Mouse (Mus musculus) C2C12 (cell line): ENCODE data around the gene Gm16223. TPM values are rescaled to one million over a fixed set of nuclear protein-coding genes. Genes with fewer than 3 reads are reported as not detected.

ENCODE experiments used
- H3K27me3 ChIP-seq: one replicate; pipeline ENCODE4 v1.6.1; 2011; ENCODE audit not compliant: control insufficient read depth, insufficient read depth, insufficient read length
- H3K36me3 ChIP-seq: one replicate; pipeline ENCODE4 v1.6.1; 2011; ENCODE audit not compliant: control insufficient read depth, insufficient read depth
- H3K4me3 ChIP-seq: one replicate; pipeline ENCODE4 v1.5.1; 2011; ENCODE audit warnings: mild to moderate bottlenecking, control low read depth; ENCODE audit not compliant: poor library complexity, insufficient read depth, severe bottlenecking
- H3K79me2 ChIP-seq: one replicate; pipeline ENCODE4 v1.6.1; 2011; ENCODE audit not compliant: control insufficient read depth, insufficient read depth
- H3K79me3 ChIP-seq: one replicate; pipeline ENCODE4 v1.6.1; 2011; ENCODE audit warnings: low read depth, control low read depth
- H3ac ChIP-seq: one replicate; pipeline ENCODE3; 2011; ENCODE audit warnings: low read depth; ENCODE audit not compliant: control insufficient read depth, insufficient read length
- CEBPB ChIP-seq: IDR thresholded peaks from one replicate; pipeline ENCODE4 v1.6.1; 2011; ENCODE audit warnings: low read depth, mild to moderate bottlenecking, control low read depth, moderate library complexity
- CTCF ChIP-seq: IDR thresholded peaks from one replicate; pipeline ENCODE4 v1.5.1; 2011; ENCODE audit not compliant: control insufficient read depth, insufficient read depth, insufficient read length
- FOSL1 ChIP-seq: IDR thresholded peaks from one replicate; pipeline ENCODE4 v1.8.0; 2011; ENCODE audit warnings: mild to moderate bottlenecking, low read length; ENCODE audit not compliant: poor library complexity, insufficient read depth, severe bottlenecking
- MAX ChIP-seq: IDR thresholded peaks from one replicate; pipeline ENCODE4 v1.6.1; 2011; ENCODE audit warnings: mild to moderate bottlenecking, control low read depth
- MYOD1 ChIP-seq: IDR thresholded peaks from one replicate; pipeline ENCODE4 v1.6.1; 2011; ENCODE audit warnings: low read depth; ENCODE audit not compliant: control insufficient read depth, insufficient read length
- MYOG ChIP-seq: IDR thresholded peaks from one replicate; pipeline ENCODE4 v1.6.1; 2011; ENCODE audit not compliant: control insufficient read depth, insufficient read length; ENCODE audit errors: extremely low read depth
- USF1 ChIP-seq: IDR thresholded peaks from one replicate; pipeline ENCODE4 v1.6.1; 2011; ENCODE audit warnings: low read depth, mild to moderate bottlenecking, control low read depth, moderate library complexity
- long read RNA-seq, 2 experiments: library from polyadenylated mRNA; unstranded; transcript quantifications; one replicate each; pipeline ENCODE4 v2.0.0; 2019 to 2020
- polyA plus RNA-seq: library from polyadenylated mRNA; unstranded; fragments of >200 nt; fragmentation: generic; extraction: Trizol; gene quantifications from one replicate; pipeline ENCODE4 v1.2.1, GENCODE M21; 2012; ENCODE audit warnings: missing spikeins

Gene Gm16223
- polyA plus RNA-seq, result not detected
- long read RNA-seq, experiment 1, result 0 reads
- long read RNA-seq, experiment 2, result 0 reads

- Histone ChIP-seq H3ac (no peak within 1 kb of the TSS), H3K79me3 (no peaks in the 10 kb centered on the region), H3K27me3 (no peaks in the 10 kb centered on the region), H3K4me3 (no peak within 1 kb of the TSS), H3K36me3 (no peaks in the 10 kb centered on the region), H3K79me2 (no peaks in the 10 kb centered on the region)
- TF ChIP-seq CTCF (no peak), USF1 (no peak), MYOD1 (no peak), MYOG (no peak), CEBPB (no peak), MAX (no peak), FOSL1 (no peak)
Measured at GRCm38 (mm10) chr5:42067476-42068187, at the start of gene Gm16223. Gene Gm16223 (plus strand): TSS chr5:42067960.

GRCm38 (mm10) chr5:42022029-42022428, 45.7 kb upstream of the Gm16223 start:
- no peak overlapping the region for H3K4me3 ChIP-seq
- H3K27me3 ChIP-seq, result no peaks in the 10 kb centered on the region
- no peak overlapping the region for H3ac ChIP-seq
- no peaks in the 10 kb centered on the region for H3K36me3 ChIP-seq
- H3K79me2 ChIP-seq, result no peaks in the 10 kb centered on the region
- no peak for TF ChIP-seq CTCF
- no peak for TF ChIP-seq MAX
- TF ChIP-seq CEBPB, result no peak
- no peak for TF ChIP-seq USF1
- H3K79me3 ChIP-seq, result no peaks in the 10 kb centered on the region

DNA sequence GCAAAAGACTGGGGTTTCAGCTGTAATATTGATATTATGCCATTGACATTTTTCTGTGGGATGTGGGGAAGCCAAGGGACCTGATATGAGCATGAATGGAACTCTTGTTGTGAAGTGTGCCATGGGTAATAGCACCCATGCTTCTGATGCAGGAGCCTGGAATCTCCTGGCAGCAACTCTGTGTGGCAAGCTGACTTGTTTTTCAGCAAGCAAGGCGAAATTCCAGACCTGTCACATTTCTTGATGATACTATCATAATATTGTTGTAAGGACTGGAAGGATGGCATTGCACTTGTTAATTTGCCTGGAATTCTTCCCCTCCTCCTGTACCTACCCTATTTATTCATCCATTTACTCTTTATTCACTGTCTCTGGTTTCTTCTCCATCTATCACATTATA, 44.2 kb upstream of the Gm16223 start:
- no peaks in the 10 kb centered on the region for H3K79me3 ChIP-seq
- H3K27me3 ChIP-seq, result no peaks in the 10 kb centered on the region
- no peak overlapping the region for H3K4me3 ChIP-seq
- H3K79me2 ChIP-seq, result no peaks in the 10 kb centered on the region
- TF ChIP-seq CTCF, result no peak
- TF ChIP-seq MAX, result no peak
- TF ChIP-seq MYOG, result no peak
- TF ChIP-seq MYOD1, result no peak
- no peak for TF ChIP-seq CEBPB
- TF ChIP-seq FOSL1, result no peak
- no peak for TF ChIP-seq USF1
- no peak overlapping the region for H3ac ChIP-seq
- no peaks in the 10 kb centered on the region for H3K36me3 ChIP-seq

GRCm38 (mm10) chr5:42036388-42037082, 31.2 kb upstream of the Gm16223 start:
- Histone ChIP-seq H3K4me3 (no peak overlapping the region), H3K36me3 (no peaks in the 10 kb centered on the region), H3ac (no peak overlapping the region), H3K27me3 (no peaks in the 10 kb centered on the region), H3K79me2 (no peaks in the 10 kb centered on the region), H3K79me3 (no peaks in the 10 kb centered on the region)
- TF ChIP-seq MYOD1 (no peak), CTCF (no peak), MYOG (no peak), CEBPB (no peak)

- Histone ChIP-seq H3K79me2 (no peaks in the 10 kb centered on the region), H3K4me3 (no peak overlapping the region), H3K27me3 (no peaks in the 10 kb centered on the region), H3ac (no peak overlapping the region), H3K36me3 (no peaks in the 10 kb centered on the region), H3K79me3 (no peaks in the 10 kb centered on the region)
- TF ChIP-seq FOSL1 (no peak), MYOG (no peak), USF1 (no peak), CEBPB (no peak), MYOD1 (no peak), MAX (no peak), CTCF (no peak)
Measured at GRCm38 (mm10) chr5:42054636-42055035, 13.1 kb upstream of the Gm16223 start.

DNA sequence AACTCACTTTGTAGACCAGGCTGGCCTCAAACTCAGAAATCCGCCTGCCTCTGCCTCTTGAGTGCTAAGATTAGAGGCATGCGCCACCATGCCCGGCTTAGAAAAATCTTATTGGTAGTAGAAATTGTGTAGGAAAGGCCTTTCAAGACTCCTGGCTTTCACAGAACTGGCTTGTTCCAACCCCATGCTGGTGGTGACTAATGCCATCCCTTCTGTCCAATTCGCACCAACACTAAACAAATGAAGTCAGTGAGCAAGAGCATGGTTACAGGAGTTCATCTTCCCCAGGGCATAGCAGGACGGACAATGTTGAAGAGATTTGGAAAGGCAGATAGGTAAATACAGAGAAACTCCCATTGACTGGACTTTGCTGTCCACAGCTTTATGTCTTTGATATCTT, 12.6 kb upstream of the Gm16223 start:
- TF ChIP-seq FOSL1, result no peak
- no peak for TF ChIP-seq USF1
- no peak for TF ChIP-seq MYOG
- TF ChIP-seq MAX, result no peak
- TF ChIP-seq CTCF, result no peak
- no peak for TF ChIP-seq MYOD1
- no peak for TF ChIP-seq CEBPB
- Histone ChIP-seq H3K27me3 (no peaks in the 10 kb centered on the region), H3K79me2 (no peaks in the 10 kb centered on the region), H3K4me3 (no peak overlapping the region), H3ac (no peak overlapping the region), H3K79me3 (no peaks in the 10 kb centered on the region), H3K36me3 (no peaks in the 10 kb centered on the region)
